In genomic region chr17:46252571-46253451, GRCm38 (mm10) we compare ENCODE assay signal across 8 mouse cellular contexts. TPM values are rescaled to one million over a fixed set of nuclear protein-coding genes. Genes with fewer than 3 reads are reported as not detected.
DNase-seq lines count a peak whose midpoint lies in the region; ATAC-seq and TF ChIP-seq lines count a peak whose summit lies in the region.

No protein-coding gene starts in this region.

- H3K4me2 ChIP-seq in forebrain, postnatal 0 days (ENCODE audit: low read depth) = peak overlapping the region; percentile 89
- H3K4me2 ChIP-seq in midbrain, embryonic 16.5 days (ENCODE audit: low read length) = peak overlapping the region; percentile 65

- H3K36me3 ChIP-seq in forebrain, postnatal 0 days (ENCODE audit: insufficient read depth) = peaks cover 29% of the 10 kb centered on the region
- peaks cover 31% of the 10 kb centered on the region for H3K36me3 ChIP-seq in midbrain, embryonic 16.5 days (ENCODE audit: control insufficient read depth, insufficient read depth, low read length)

- H3K9ac ChIP-seq in forebrain, postnatal 0 days = peak overlapping the region; percentile 89; the same call in 1 of the 2 replicates
- no peak overlapping the region for H3K9ac ChIP-seq in midbrain, embryonic 16.5 days (ENCODE audit: low read depth, low read length)

- H3K27ac ChIP-seq in forebrain, postnatal 0 days (ENCODE audit: low read depth, low read length) = no peak overlapping the region
- H3K27ac ChIP-seq in midbrain, embryonic 16.5 days (ENCODE audit: low read length) = peak overlapping the region; percentile 82; the same call in 1 of the 2 replicates

- peak overlapping the region; percentile 74; the same call in 1 of the 2 replicates for H3K4me3 ChIP-seq in forebrain, postnatal 0 days (ENCODE audit: low read depth, low read length)
- peak overlapping the region; percentile 86 for H3K4me3 ChIP-seq in midbrain, embryonic 16.5 days (ENCODE audit: low read depth, low read length)

- no peaks in the 10 kb centered on the region for H3K27me3 ChIP-seq in forebrain, postnatal 0 days (ENCODE audit: insufficient read depth, low read length)
- no peaks in the 10 kb centered on the region for H3K27me3 ChIP-seq in midbrain, embryonic 16.5 days (ENCODE audit: control insufficient read depth, insufficient read depth, low read depth, low read length)

- peak; percentile 55 for TF ChIP-seq CTCF in forebrain, postnatal 0 days (IDR thresholded peaks at IDR 0.05; ENCODE audit: low read depth)

- intact Hi-C loops in left cerebral cortex, postnatal 14 days (cut with DNase I) = no loop called here
- intact Hi-C loops in left cerebral cortex, postnatal 36 days (cut with DNase I) = no loop called here

- peaks cover 22% of the 10 kb centered on the region for H3K4me1 ChIP-seq in forebrain, postnatal 0 days (ENCODE audit: insufficient read depth)
- peaks cover 27% of the 10 kb centered on the region for H3K4me1 ChIP-seq in midbrain, embryonic 16.5 days (ENCODE audit: control insufficient read depth, insufficient read depth, low read length)

- WGBS in forebrain, postnatal 0 days = 57% methylated on average over 14 of the region's 14 CpGs
- WGBS in midbrain, embryonic 16.5 days = 54% methylated on average over 14 of the region's 14 CpGs

- no peaks in the 10 kb centered on the region for H3K9me3 ChIP-seq in forebrain, postnatal 0 days (ENCODE audit: low read length)
- H3K9me3 ChIP-seq in midbrain, embryonic 16.5 days (replicated peaks; ENCODE audit: control insufficient read depth, low read length, poor library complexity, severe bottlenecking) = no peaks in the 10 kb centered on the region

- peak; percentile 58 to 85 for DNase-seq in left cerebral cortex, postnatal 14 days (ENCODE audit: low spot score in 2 of 2)
- DNase-seq in left cerebral cortex, postnatal 36 days (ENCODE audit: low spot score in 2 of 2) = no peak
- DNase-seq in adrenal gland, postnatal 36 days = peak; percentile 60 to 72
- peak; percentile 72 for DNase-seq in forebrain, postnatal 0 days
- DNase-seq in kidney, postnatal 36 days = peak; percentile 45 to 60
- DNase-seq in frontal cortex, postnatal 36 days (ENCODE audit: low spot score in 2 of 2) = no peak
- DNase-seq in urinary bladder, postnatal 10 days (ENCODE audit: low spot score) = no peak

- no peak; the same call in 1 of the 2 replicates for ATAC-seq in forebrain, postnatal 0 days
- no peak for ATAC-seq in midbrain, embryonic 16.5 days

RNA-seq across cellular contexts. Expression of gene Lrrc73, which starts 0.5 kb away (rescaled TPM):
- 10 to 100 TPM; 91.0 to 98.8 TPM for total RNA-seq in left cerebral cortex, postnatal 14 days (2021)
- 10 to 100 TPM; 63.1 to 73.6 TPM for total RNA-seq in left cerebral cortex, postnatal 36 days (2021)
- 1 to 10 TPM; 5.4 to 8.9 TPM for total RNA-seq in adrenal gland, postnatal 36 days (2021)
- total RNA-seq in forebrain, postnatal 0 days (2014; rRNA removed) = 51.5 and 56.6 TPM in 2 replicates
- 36.1 and 37.2 TPM in 2 replicates for polyA plus RNA-seq in forebrain, postnatal 0 days (2015; fragmentation: Nextera tagmentation; extraction: Ambion mirVana)
- polyA plus RNA-seq in midbrain, embryonic 16.5 days (2015; fragmentation: Nextera tagmentation; extraction: Ambion mirVana) = 16.6 and 18.3 TPM in 2 replicates

RNA-seq across cellular contexts. Expression of gene Yipf3, which starts 4.9 kb away (rescaled TPM):
- total RNA-seq in left cerebral cortex, postnatal 14 days (2021) = 10 to 100 TPM; 82.1 to 99.3 TPM
- total RNA-seq in left cerebral cortex, postnatal 36 days (2021) = 10 to 100 TPM; 84.6 to 85.6 TPM
- total RNA-seq in adrenal gland, postnatal 36 days (2021) = 100 to 1,000 TPM; 137 to 176 TPM
- total RNA-seq in forebrain, postnatal 0 days (2014; rRNA removed) = 15.8 and 16.1 TPM in 2 replicates
- polyA plus RNA-seq in forebrain, postnatal 0 days (2015; fragmentation: Nextera tagmentation; extraction: Ambion mirVana) = 64.8 and 74.2 TPM in 2 replicates
- 79.4 and 87.2 TPM in 2 replicates for polyA plus RNA-seq in midbrain, embryonic 16.5 days (2015; fragmentation: Nextera tagmentation; extraction: Ambion mirVana)

RNA-seq across cellular contexts. Expression of gene Polr1c, which starts 5.0 kb away (rescaled TPM):
- total RNA-seq in left cerebral cortex, postnatal 14 days (2021) = 10 to 100 TPM; 34.0 to 35.2 TPM
- 10 to 100 TPM; 36.3 to 38.8 TPM for total RNA-seq in left cerebral cortex, postnatal 36 days (2021)
- total RNA-seq in adrenal gland, postnatal 36 days (2021) = 100 to 1,000 TPM in 1 of 2 experiments, 10 to 100 TPM in 1; 97.8 to 119 TPM
- total RNA-seq in forebrain, postnatal 0 days (2014; rRNA removed) = 51.1 and 82.9 TPM in 2 replicates
- 57.6 and 59.6 TPM in 2 replicates for polyA plus RNA-seq in forebrain, postnatal 0 days (2015; fragmentation: Nextera tagmentation; extraction: Ambion mirVana)
- 71.3 and 80.7 TPM in 2 replicates for polyA plus RNA-seq in midbrain, embryonic 16.5 days (2015; fragmentation: Nextera tagmentation; extraction: Ambion mirVana)

RNA-seq across cellular contexts. Expression of gene Tjap1, which starts 30.0 kb away (rescaled TPM):
- 10 to 100 TPM; 39.1 to 44.9 TPM for total RNA-seq in left cerebral cortex, postnatal 14 days (2021)
- 10 to 100 TPM; 35.9 to 48.4 TPM for total RNA-seq in left cerebral cortex, postnatal 36 days (2021)
- total RNA-seq in adrenal gland, postnatal 36 days (2021) = 10 to 100 TPM; 46.1 to 49.9 TPM
- 25.6 and 36.9 TPM in 2 replicates for total RNA-seq in forebrain, postnatal 0 days (2014; rRNA removed)
- polyA plus RNA-seq in forebrain, postnatal 0 days (2015; fragmentation: Nextera tagmentation; extraction: Ambion mirVana) = 15.8 and 17.6 TPM in 2 replicates
- 28.4 and 28.6 TPM in 2 replicates for polyA plus RNA-seq in midbrain, embryonic 16.5 days (2015; fragmentation: Nextera tagmentation; extraction: Ambion mirVana)

RNA-seq across cellular contexts. Expression of gene Dlk2, which starts 44.4 kb away (rescaled TPM):
- total RNA-seq in left cerebral cortex, postnatal 14 days (2021) = 10 to 100 TPM; 61.2 to 65.1 TPM
- total RNA-seq in left cerebral cortex, postnatal 36 days (2021) = 10 to 100 TPM; 50.7 to 71.8 TPM
- under 1 TPM in 1 of 2 experiments, not detected in 1; 0.33 TPM for total RNA-seq in adrenal gland, postnatal 36 days (2021)
- total RNA-seq in forebrain, postnatal 0 days (2014; rRNA removed) = 49.9 and 61.3 TPM in 2 replicates
- 16.3 and 16.8 TPM in 2 replicates for polyA plus RNA-seq in forebrain, postnatal 0 days (2015; fragmentation: Nextera tagmentation; extraction: Ambion mirVana)
- 20.6 and 25.8 TPM in 2 replicates for polyA plus RNA-seq in midbrain, embryonic 16.5 days (2015; fragmentation: Nextera tagmentation; extraction: Ambion mirVana)

Comparison
In these comparisons a context has a peak if more than half of its experiments do, and no peak if none do; other contexts are left out.
1. DNase-seq: peak in left cerebral cortex, postnatal 14 days (2 of 2), adrenal gland, postnatal 36 days (2 of 2), forebrain, postnatal 0 days (single experiment) and kidney, postnatal 36 days (2 of 2); none in left cerebral cortex, postnatal 36 days (0 of 2), frontal cortex, postnatal 36 days (0 of 2) and urinary bladder, postnatal 10 days (single experiment).